Mouse (Mus musculus): ENCODE measurements around the gene Cacna2d3. TPM values are rescaled to one million over a fixed set of nuclear protein-coding genes. Genes with fewer than 3 reads are reported as not detected.
A peak's percentile ranks its signal among the peaks of the same experiment; 100 is the strongest.

The Cacna2d3 gene
- total and polyA plus RNA-seq, 3 experiments, result not detected

DNA sequence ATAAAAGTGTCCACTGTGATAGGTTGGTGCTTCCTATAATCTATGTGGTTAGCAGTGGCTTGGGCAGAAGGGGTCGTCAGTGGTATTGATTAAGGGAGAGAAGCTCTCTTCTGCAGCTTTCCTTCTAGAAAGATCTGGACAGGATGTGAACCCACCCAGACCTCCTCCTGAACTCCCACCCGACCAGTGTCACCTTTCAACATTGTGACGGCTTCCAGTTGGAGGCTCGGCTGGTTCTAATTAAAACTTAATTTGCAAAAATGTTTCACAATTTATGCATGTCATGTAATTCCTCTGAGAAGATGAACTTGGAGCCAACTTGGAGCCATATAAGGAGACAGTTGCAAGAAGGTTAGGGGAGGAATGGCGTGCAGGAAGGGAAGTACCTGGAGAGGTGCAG, 586.8 kb downstream of the Cacna2d3 start:
- no peak for DNase-seq (ENCODE audit: low read depth, low spot score)
- H3K27me3 ChIP-seq (ENCODE audit: control insufficient read depth in 1 of 2, insufficient read depth in 2 of 2, low read length in 2 of 2), result no peaks in the 10 kb centered on the region
- H3K4me1 ChIP-seq (ENCODE audit: control insufficient read depth in 1 of 2, insufficient read depth in 2 of 2, low read length in 2 of 2), result no peaks in the 10 kb centered on the region
- H3K79me2 ChIP-seq (ENCODE audit: control insufficient read depth, insufficient read depth, low read length, poor library complexity), result no peaks in the 10 kb centered on the region
- no peak for TF ChIP-seq USF2 (IDR thresholded peaks at IDR 0.05; ENCODE audit: borderline replicate concordance in 1 of 2, insufficient read depth in 1 of 2, low read depth in 1 of 2, low read length in 2 of 2)
- no peak for TF ChIP-seq CTCF (IDR thresholded peaks at IDR 0.05 in 2 of 3, conservative IDR thresholded peaks at IDR 0.05 in 1 of 3; ENCODE audit: control insufficient read depth in 1 of 3, insufficient read depth in 1 of 3, low read depth in 2 of 3, low read length in 3 of 3, poor library complexity in 1 of 3, severe bottlenecking in 1 of 3)
- TF ChIP-seq JUND (IDR thresholded peaks at IDR 0.05; ENCODE audit: low read depth, low read length), result no peak
- TF ChIP-seq MXI1 (IDR thresholded peaks at IDR 0.05; ENCODE audit: low read depth, low read length), result no peak
- no peak for TF ChIP-seq NELFE (IDR thresholded peaks at IDR 0.05; ENCODE audit: low read depth, low read length)
- no peak for TF ChIP-seq ZNF384 (IDR thresholded peaks at IDR 0.05; ENCODE audit: low read depth, low read length)
- no peak for TF ChIP-seq CHD1 (IDR thresholded peaks at IDR 0.05; ENCODE audit: low read depth, low read length)
- no peaks in the 10 kb centered on the region for H3K9me3 ChIP-seq (replicated peaks; ENCODE audit: insufficient read depth, low read length)
- H3K9ac ChIP-seq (ENCODE audit: control insufficient read depth, low read depth, low read length, poor library complexity, severe bottlenecking), result no peak overlapping the region
- no peaks in the 10 kb centered on the region for H3K36me3 ChIP-seq (ENCODE audit: control insufficient read depth in 1 of 2, insufficient read depth in 2 of 2, low read length in 2 of 2)
- no peak overlapping the region for H3K4me3 ChIP-seq (ENCODE audit: control insufficient read depth in 1 of 2, insufficient read depth in 1 of 2, low read depth in 2 of 2, low read length in 2 of 2)
- no peak overlapping the region for H3K27ac ChIP-seq (ENCODE audit: control insufficient read depth, low read depth, low read length)

DNA sequence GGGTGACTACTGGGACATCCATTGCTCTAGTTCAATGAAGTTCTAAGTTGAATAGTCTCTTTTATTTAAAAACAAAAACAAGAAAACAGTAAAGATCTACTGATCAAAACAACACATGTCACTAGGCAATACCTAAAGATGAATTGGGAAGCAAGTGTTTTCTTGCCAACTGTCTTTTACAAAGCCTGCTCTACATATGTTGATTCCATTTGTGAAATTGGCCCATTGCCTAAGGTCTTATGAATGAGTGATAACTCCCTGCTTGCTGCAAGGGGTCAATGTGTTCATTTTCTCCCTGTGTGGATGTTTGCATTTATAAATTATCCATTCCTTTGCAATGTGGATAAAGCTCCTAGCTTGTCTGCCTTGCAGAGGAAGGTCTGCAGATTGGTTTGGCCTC, 591.2 kb downstream of the Cacna2d3 start:
- no peak overlapping the region for H3K9ac ChIP-seq (ENCODE audit: control insufficient read depth, low read depth, low read length, poor library complexity, severe bottlenecking)
- TF ChIP-seq ZC3H11A (IDR thresholded peaks at IDR 0.05; ENCODE audit: low read depth, low read length) (no peak), ZKSCAN1 (IDR thresholded peaks at IDR 0.05; ENCODE audit: low read depth, low read length) (no peak), EP300 (IDR thresholded peaks at IDR 0.05; ENCODE audit: low read depth in 1 of 2, low read length in 2 of 2) (no peak), TBP (IDR thresholded peaks at IDR 0.05; ENCODE audit: low read depth, low read length) (no peak), GABPA (IDR thresholded peaks at IDR 0.05; ENCODE audit: low read depth, low read length) (no peak), CHD2 (IDR thresholded peaks at IDR 0.05; ENCODE audit: low read length) (no peak), GATA1 (IDR thresholded peaks at IDR 0.05; ENCODE audit: low read depth, low read length) (no peak), ELF1 (IDR thresholded peaks at IDR 0.05; ENCODE audit: low read depth, low read length) (no peak), POLR2AphosphoS2 (IDR thresholded peaks at IDR 0.05; ENCODE audit: low read length) (no peak)

GRCm38 (mm10) chr14:29123886-29124285, 597.8 kb downstream of the Cacna2d3 start:
- no peaks in the 10 kb centered on the region for H3K36me3 ChIP-seq (ENCODE audit: control insufficient read depth in 1 of 2, insufficient read depth in 2 of 2, low read length in 2 of 2)
- H3K9ac ChIP-seq (ENCODE audit: control insufficient read depth, low read depth, low read length, poor library complexity, severe bottlenecking), result no peak overlapping the region
- DNase-seq (ENCODE audit: low read depth, low spot score), result peak; percentile 2
- H3K27ac ChIP-seq (ENCODE audit: control insufficient read depth, low read depth, low read length), result no peak overlapping the region
- no peaks in the 10 kb centered on the region for H3K79me2 ChIP-seq (ENCODE audit: control insufficient read depth, insufficient read depth, low read length, poor library complexity)
- TF ChIP-seq GATA1 (IDR thresholded peaks at IDR 0.05; ENCODE audit: low read depth, low read length) (no peak), CTCF (IDR thresholded peaks at IDR 0.05 in 2 of 3, conservative IDR thresholded peaks at IDR 0.05 in 1 of 3; ENCODE audit: control insufficient read depth in 1 of 3, insufficient read depth in 1 of 3, low read depth in 2 of 3, low read length in 3 of 3, poor library complexity in 1 of 3, severe bottlenecking in 1 of 3) (peak in 1 of 3 experiments; percentile 11; a peak in 1 of 6 replicates), TBP (IDR thresholded peaks at IDR 0.05; ENCODE audit: low read depth, low read length) (no peak), RCOR1 (IDR thresholded peaks at IDR 0.05; ENCODE audit: low read depth, low read length) (no peak), NELFE (IDR thresholded peaks at IDR 0.05; ENCODE audit: low read depth, low read length) (no peak), E2F4 (IDR thresholded peaks at IDR 0.05; ENCODE audit: borderline replicate concordance, low read depth, low read length) (no peak), SMC3 (IDR thresholded peaks at IDR 0.05; ENCODE audit: low read depth, low read length) (peak; percentile 21; the same call in 1 of the 2 replicates)
- H3K4me3 ChIP-seq (ENCODE audit: control insufficient read depth in 1 of 2, insufficient read depth in 1 of 2, low read depth in 2 of 2, low read length in 2 of 2), result no peak overlapping the region
- no peaks in the 10 kb centered on the region for H3K9me3 ChIP-seq (replicated peaks; ENCODE audit: insufficient read depth, low read length)
- H3K27me3 ChIP-seq (ENCODE audit: control insufficient read depth in 1 of 2, insufficient read depth in 2 of 2, low read length in 2 of 2), result no peaks in the 10 kb centered on the region
- no peaks in the 10 kb centered on the region for H3K4me1 ChIP-seq (ENCODE audit: control insufficient read depth in 1 of 2, insufficient read depth in 2 of 2, low read length in 2 of 2)

More for the DNA sequence above, 591.2 kb downstream of the Cacna2d3 start:
- H3K27me3 ChIP-seq (ENCODE audit: control insufficient read depth in 1 of 2, insufficient read depth in 2 of 2, low read length in 2 of 2), result no peaks in the 10 kb centered on the region
- H3K4me3 ChIP-seq (ENCODE audit: control insufficient read depth in 1 of 2, insufficient read depth in 1 of 2, low read depth in 2 of 2, low read length in 2 of 2), result no peak overlapping the region
- H3K79me2 ChIP-seq (ENCODE audit: control insufficient read depth, insufficient read depth, low read length, poor library complexity), result no peaks in the 10 kb centered on the region
- H3K36me3 ChIP-seq (ENCODE audit: control insufficient read depth in 1 of 2, insufficient read depth in 2 of 2, low read length in 2 of 2), result no peaks in the 10 kb centered on the region
- no peaks in the 10 kb centered on the region for H3K9me3 ChIP-seq (replicated peaks; ENCODE audit: insufficient read depth, low read length)
- H3K4me1 ChIP-seq (ENCODE audit: control insufficient read depth in 1 of 2, insufficient read depth in 2 of 2, low read length in 2 of 2), result no peaks in the 10 kb centered on the region
- DNase-seq (ENCODE audit: low read depth, low spot score), result no peak
- H3K27ac ChIP-seq (ENCODE audit: control insufficient read depth, low read depth, low read length), result no peak overlapping the region

All from MEL (cell line).